Comparison of ENCODE assay signal across 8 mouse cellular contexts in the genomic region with DNA sequence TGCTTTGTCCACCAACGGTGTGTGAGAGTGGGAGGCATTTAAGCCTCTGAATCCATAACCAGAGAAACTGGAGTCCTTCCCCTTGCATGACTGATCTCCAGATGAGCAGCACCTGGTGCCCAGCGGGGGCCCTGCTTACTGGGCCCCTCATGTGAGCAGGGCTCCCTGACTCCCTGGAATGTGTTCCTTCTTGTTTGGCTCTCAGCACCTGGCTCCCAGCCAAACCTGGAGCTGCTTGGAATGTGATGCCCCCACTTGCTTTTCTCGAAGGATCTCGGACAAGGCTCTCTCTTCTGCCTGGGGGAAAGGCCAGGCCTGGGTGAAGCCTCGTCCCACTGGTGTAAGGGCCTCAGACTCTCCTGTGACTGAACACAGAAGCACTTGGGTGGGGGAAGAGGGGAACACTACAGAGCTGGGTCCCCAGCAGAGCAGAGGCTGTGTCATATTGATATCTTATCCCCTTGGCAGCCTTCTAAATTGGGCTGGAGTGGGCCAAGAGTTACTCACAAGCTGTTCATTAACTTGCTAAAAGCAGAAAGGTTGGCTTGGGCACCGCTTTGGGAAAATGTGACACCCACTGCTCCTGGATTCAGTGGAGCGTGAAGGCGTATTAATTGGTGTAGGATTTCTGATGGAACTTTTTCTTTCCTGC. TPM values are rescaled to one million over a fixed set of nuclear protein-coding genes. Genes with fewer than 3 reads are reported as not detected.
DNase-seq lines count a peak whose midpoint lies in the region; ATAC-seq lines count a peak whose summit lies in the region.

No protein-coding gene starts in this region.

- H3K4me3 ChIP-seq in heart, embryonic 15.5 days, result no peak overlapping the region

- H3K4me2 ChIP-seq in heart, embryonic 15.5 days, result peak overlapping the region; percentile 49; the same call in 1 of the 2 replicates

- 0 out of 2 replicates have a peak overlapping the region, but pooled peaks have one; percentile 10 for H3K9ac ChIP-seq in heart, embryonic 15.5 days

- intact Hi-C loops in gastrocnemius, postnatal 36 days (cut with DNase I), result loop anchor here (5.0 kb wide), 2 partner anchors 38 to 243 kb away; no protein-coding TSS in a partner anchor

- DNase-seq in gastrocnemius, postnatal 10 days, result peak; percentile 30
- DNase-seq in gastrocnemius, postnatal 36 days, result no peak
- DNase-seq in cerebellum, postnatal 10 days, result peak; percentile 71 to 76
- peak; percentile 89 to 94 for DNase-seq in kidney, postnatal 4 days
- peak; percentile 53 to 63 for DNase-seq in lung, adult 18-20 months
- peak; percentile 71 for DNase-seq in testis, postnatal 10 days (ENCODE audit: low spot score)
- DNase-seq in thymus, postnatal 36 days, result no peak

- no peaks in the 10 kb centered on the region for H3K9me3 ChIP-seq in heart, embryonic 15.5 days (replicated peaks)

- H3K27me3 ChIP-seq in heart, embryonic 15.5 days, result no peaks in the 10 kb centered on the region

- H3K4me1 ChIP-seq in heart, embryonic 15.5 days (replicated peaks), result peaks cover 16% of the 10 kb centered on the region

- no peaks in the 10 kb centered on the region for H3K36me3 ChIP-seq in heart, embryonic 15.5 days

- WGBS in heart, embryonic 15.5 days, result 48% methylated on average over 8 of the region's 8 CpGs

- peak; percentile 47; the same call in 1 of the 2 replicates for ATAC-seq in heart, embryonic 15.5 days (replicated peaks; ENCODE audit: insufficient number of reproducible peaks, insufficient read depth, low FRiP score, low read depth)

- peak overlapping the region; percentile 38 for H3K27ac ChIP-seq in heart, embryonic 15.5 days

RNA-seq across cellular contexts. Expression of a gene that starts 26.6 kb away (rescaled TPM):
- total RNA-seq in gastrocnemius, postnatal 10 days (2021), result 1 to 10 TPM; 6.5 to 8.5 TPM
- 1 to 10 TPM; 8.1 to 9.8 TPM for total RNA-seq in gastrocnemius, postnatal 36 days (2021)
- 10.5 and 10.6 TPM in 2 replicates for polyA plus RNA-seq in heart, embryonic 15.5 days (2015; fragmentation: Nextera tagmentation; extraction: Ambion mirVana)

RNA-seq across cellular contexts. Expression of a gene that starts 26.8 kb away (rescaled TPM):
- total RNA-seq in gastrocnemius, postnatal 10 days (2021), result 10 to 100 TPM; 14.9 to 24.5 TPM
- total RNA-seq in gastrocnemius, postnatal 36 days (2021), result 1 to 10 TPM; 7.4 to 8.3 TPM
- 7.7 and 9.1 TPM in 2 replicates for polyA plus RNA-seq in heart, embryonic 15.5 days (2015; fragmentation: Nextera tagmentation; extraction: Ambion mirVana)

RNA-seq across cellular contexts. Expression of a gene that starts 44.0 kb away (rescaled TPM):
- total RNA-seq in gastrocnemius, postnatal 10 days (2021), result 1 to 10 TPM in 1 of 2 experiments, under 1 TPM in 1; 0.21 to 1.6 TPM
- total RNA-seq in gastrocnemius, postnatal 36 days (2021), result under 1 TPM in 1 of 2 experiments, not detected in 1; 0.25 TPM
- polyA plus RNA-seq in heart, embryonic 15.5 days (2015; fragmentation: Nextera tagmentation; extraction: Ambion mirVana), result 0.31 and 0.65 TPM in 2 replicates

Comparison
In these comparisons a context has a peak if more than half of its experiments do, and no peak if none do; other contexts are left out.
1. DNase-seq: peak in gastrocnemius, postnatal 10 days (single experiment), cerebellum, postnatal 10 days (2 of 2), kidney, postnatal 4 days (2 of 2), lung, adult 18-20 months (2 of 2) and testis, postnatal 10 days (single experiment); none in gastrocnemius, postnatal 36 days (0 of 2) and thymus, postnatal 36 days (0 of 2).